Mouse (Mus musculus) G1E (cell line): Measurements from ENCODE around the gene Exoc6.

Experiments
- CTCF ChIP-seq: IDR thresholded peaks from 2 replicates; pipeline ENCODE4 v1.5.1; 2012; ENCODE audit warnings: low read depth, low read length, inconsistent platforms, mixed read lengths
- GATA1 ChIP-seq: IDR thresholded peaks from 2 replicates; pipeline ENCODE4 v1.6.1; 2012; ENCODE audit warnings: borderline replicate concordance, low read length, inconsistent platforms, mixed read lengths
- GATA2 ChIP-seq: IDR thresholded peaks from 2 replicates; pipeline ENCODE4 v1.6.1; 2012; ENCODE audit warnings: low read depth, low read length, inconsistent platforms, borderline replicate concordance
- TAL1 ChIP-seq: conservative IDR thresholded peaks from 2 replicates; pipeline ENCODE4 v1.6.1; 2012; ENCODE audit warnings: low read depth, low read length, inconsistent platforms, mixed read lengths

DNA sequence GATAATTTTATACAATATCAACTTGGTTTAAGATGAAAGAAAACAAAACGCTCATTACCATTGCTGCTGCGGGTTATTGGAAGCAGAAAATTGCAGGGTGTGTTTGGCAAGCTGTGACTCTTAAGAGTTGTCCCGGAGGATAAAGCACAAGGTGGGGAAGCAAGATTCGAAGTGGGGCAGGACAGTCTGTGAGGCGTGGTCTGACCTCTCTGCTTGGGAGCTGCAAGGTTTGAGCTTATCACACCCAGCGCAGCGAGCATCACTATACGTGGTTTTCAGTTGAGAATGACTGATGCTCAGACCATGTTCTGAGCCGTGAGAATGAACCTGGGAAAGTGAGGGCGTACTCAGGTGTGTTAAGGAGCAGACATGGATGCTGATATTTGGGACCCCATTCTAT, 164.5 kb downstream of the Exoc6 start:
- TF ChIP-seq CTCF (no peak), GATA2 (no peak), GATA1 (no peak), TAL1 (no peak)
